Mouse (Mus musculus) G1E (cell line): ENCODE data around the gene Pdia5.

Experiments used
- CTCF ChIP-seq: IDR thresholded peaks from 2 replicates; pipeline ENCODE4 v1.5.1; 2012; ENCODE audit warnings: low read depth, low read length, inconsistent platforms, mixed read lengths
- GATA1 ChIP-seq: IDR thresholded peaks from 2 replicates; pipeline ENCODE4 v1.6.1; 2012; ENCODE audit warnings: borderline replicate concordance, low read length, inconsistent platforms, mixed read lengths
- POLR2AphosphoS5 ChIP-seq: IDR thresholded peaks from 2 replicates; pipeline ENCODE4 v1.6.1; 2012; ENCODE audit warnings: low read depth, low read length, inconsistent platforms; ENCODE audit not compliant: insufficient replicate concordance
- TAL1 ChIP-seq: conservative IDR thresholded peaks from 2 replicates; pipeline ENCODE4 v1.6.1; 2012; ENCODE audit warnings: low read depth, low read length, inconsistent platforms, mixed read lengths

DNA sequence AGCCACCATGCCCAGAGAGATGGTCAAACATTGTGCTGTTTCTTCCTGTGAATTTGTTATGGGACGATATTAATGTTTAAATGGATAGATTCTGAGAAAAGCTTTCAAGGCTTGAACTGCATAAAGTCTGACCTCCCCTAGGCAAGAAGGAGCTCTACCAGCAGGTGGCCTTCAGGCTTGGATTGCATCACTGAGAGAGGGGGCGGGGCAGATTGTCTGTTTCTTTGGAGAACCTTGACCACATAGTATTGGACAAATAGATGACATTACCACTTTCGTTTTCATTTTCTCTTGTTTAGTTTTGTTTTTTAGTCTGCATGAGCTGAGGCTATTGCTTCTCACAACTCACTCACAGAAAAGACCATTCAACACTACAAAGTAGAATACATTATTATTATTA is 111.3 kb downstream of the Pdia5 start:
- TF ChIP-seq CTCF (no peak), GATA1 (no peak), TAL1 (no peak), POLR2AphosphoS5 (no peak)
